Mouse (Mus musculus): ENCODE measurements around the gene Stradb. TPM values are rescaled to one million over a fixed set of nuclear protein-coding genes. Genes with fewer than 3 reads are reported as not detected.

Gene Stradb
- polyA plus RNA-seq, 1 experiment from 2014 or later: 17.4 TPM

GRCm38 (mm10) chr1:58984586-58984985, 11.3 kb downstream of the Stradb start:
- Histone ChIP-seq H3K36me3 (ENCODE audit: control insufficient read depth, insufficient read depth, low read length) (no peaks in the 10 kb centered on the region; the same call in 1 of the 2 replicates), H3K4me2 (replicated peaks; ENCODE audit: low read depth) (no peak overlapping the region), H3K27ac (replicated peaks) (no peak overlapping the region), H3K9ac (ENCODE audit: low read length) (no peak overlapping the region), H3K4me3 (ENCODE audit: low read depth, low read length) (no peak overlapping the region), H3K27me3 (ENCODE audit: control insufficient read depth, insufficient read depth, low read length) (no peaks in the 10 kb centered on the region), H3K9me3 (ENCODE audit: control insufficient read depth, low read length) (no peaks in the 10 kb centered on the region), H3K4me1 (replicated peaks; ENCODE audit: control insufficient read depth, insufficient read depth) (no peaks in the 10 kb centered on the region)
- no peak for TF ChIP-seq CTCF (IDR thresholded peaks at IDR 0.05; ENCODE audit: low read depth)
- TF ChIP-seq EP300 (optimal IDR thresholded peaks at IDR 0.05): no peak
- DNase-seq (ENCODE audit: low spot score) (no peak), ATAC-seq (ENCODE audit: low FRiP score, low TSS enrichment) (no peak)
- 87% methylated on average over 5 of the region's 5 CpGs for WGBS

DNA sequence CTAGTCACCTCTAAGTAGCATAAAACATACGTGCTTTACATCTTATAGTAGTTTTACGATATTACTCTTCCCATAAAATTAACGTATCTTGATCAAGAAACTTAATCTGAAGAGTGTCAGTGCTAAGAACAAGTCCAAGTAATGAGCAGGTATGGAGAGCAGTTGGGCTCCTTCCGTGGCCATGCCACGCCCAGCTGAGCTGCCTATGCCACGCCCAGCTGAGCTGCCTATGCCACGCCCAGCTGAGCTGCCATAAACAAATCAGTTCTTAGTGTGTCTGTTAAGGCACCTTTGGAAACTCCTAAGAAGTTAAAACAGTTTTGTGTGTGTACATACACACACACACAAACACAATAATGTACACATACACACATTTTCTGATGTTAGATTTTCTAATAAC, 19.8 kb downstream of the Stradb start:
- Histone ChIP-seq H3K9ac (ENCODE audit: low read length) (no peak overlapping the region), H3K4me3 (ENCODE audit: low read depth, low read length) (no peak overlapping the region), H3K4me2 (replicated peaks; ENCODE audit: low read depth) (no peak overlapping the region), H3K36me3 (ENCODE audit: control insufficient read depth, insufficient read depth, low read length) (peaks cover 11% of the 10 kb centered on the region), H3K27ac (replicated peaks) (no peak overlapping the region), H3K9me3 (ENCODE audit: control insufficient read depth, low read length) (no peaks in the 10 kb centered on the region), H3K27me3 (ENCODE audit: control insufficient read depth, insufficient read depth, low read length) (no peaks in the 10 kb centered on the region), H3K4me1 (replicated peaks; ENCODE audit: control insufficient read depth, insufficient read depth) (no peaks in the 10 kb centered on the region)
- ATAC-seq (ENCODE audit: low FRiP score, low TSS enrichment) (peak; percentile 60; the same call in 1 of the 2 replicates), DNase-seq (ENCODE audit: low spot score) (peak; percentile 25)
- 81% methylated on average over 7 of the region's 7 CpGs for WGBS
- TF ChIP-seq CTCF (IDR thresholded peaks at IDR 0.05; ENCODE audit: low read depth): no peak
- TF ChIP-seq EP300 (optimal IDR thresholded peaks at IDR 0.05): no peak

- Histone ChIP-seq H3K27me3 (ENCODE audit: control insufficient read depth, insufficient read depth, low read length) (no peaks in the 10 kb centered on the region), H3K9me3 (ENCODE audit: control insufficient read depth, low read length) (no peaks in the 10 kb centered on the region), H3K4me2 (replicated peaks; ENCODE audit: low read depth) (no peak overlapping the region), H3K4me1 (replicated peaks; ENCODE audit: control insufficient read depth, insufficient read depth) (no peaks in the 10 kb centered on the region), H3K36me3 (ENCODE audit: control insufficient read depth, insufficient read depth, low read length) (peaks cover 11% of the 10 kb centered on the region), H3K9ac (ENCODE audit: low read length) (no peak overlapping the region), H3K27ac (replicated peaks) (no peak overlapping the region), H3K4me3 (ENCODE audit: low read depth, low read length) (no peak overlapping the region)
- ATAC-seq (ENCODE audit: low FRiP score, low TSS enrichment): no peak
- WGBS: 15% methylated on average over 1 of the region's 1 CpGs
- DNase-seq (ENCODE audit: low spot score): no peak
- TF ChIP-seq CTCF (IDR thresholded peaks at IDR 0.05; ENCODE audit: low read depth) (peak; percentile 54), EP300 (optimal IDR thresholded peaks at IDR 0.05) (no peak)
Measured at GRCm38 (mm10) chr1:58993723-58994122, 20.4 kb downstream of the Stradb start.

DNA sequence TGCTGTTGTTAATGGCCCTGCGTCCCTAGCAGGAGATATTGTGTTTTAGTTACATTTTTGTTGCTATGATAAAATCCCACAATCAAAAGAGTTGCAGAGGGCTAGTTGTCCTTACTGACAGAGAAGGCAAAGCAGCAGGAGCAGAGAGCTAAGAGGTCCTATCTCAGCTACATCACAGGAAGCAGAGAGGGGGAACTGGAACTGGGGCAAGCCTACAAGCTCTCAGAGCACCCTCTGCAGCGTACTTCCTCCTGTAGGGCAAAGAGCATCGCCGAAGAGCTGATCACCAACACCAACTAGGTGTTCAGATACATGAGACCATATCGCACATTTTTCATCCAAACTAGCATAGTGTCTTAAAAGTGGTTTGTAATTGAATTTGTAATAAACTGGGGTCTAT, 22.0 kb downstream of the Stradb start:
- Histone ChIP-seq H3K27me3 (ENCODE audit: control insufficient read depth, insufficient read depth, low read length) (no peaks in the 10 kb centered on the region), H3K36me3 (ENCODE audit: control insufficient read depth, insufficient read depth, low read length) (peaks cover 11% of the 10 kb centered on the region), H3K4me3 (ENCODE audit: low read depth, low read length) (no peak overlapping the region), H3K27ac (replicated peaks) (no peak overlapping the region), H3K4me1 (replicated peaks; ENCODE audit: control insufficient read depth, insufficient read depth) (no peaks in the 10 kb centered on the region), H3K9me3 (ENCODE audit: control insufficient read depth, low read length) (no peaks in the 10 kb centered on the region), H3K4me2 (replicated peaks; ENCODE audit: low read depth) (no peak overlapping the region), H3K9ac (ENCODE audit: low read length) (no peak overlapping the region)
- 87% methylated on average over 5 of the region's 5 CpGs for WGBS
- ATAC-seq (ENCODE audit: low FRiP score, low TSS enrichment) (no peak), DNase-seq (ENCODE audit: low spot score) (no peak)
- TF ChIP-seq EP300 (optimal IDR thresholded peaks at IDR 0.05): no peak
- no peak for TF ChIP-seq CTCF (IDR thresholded peaks at IDR 0.05; ENCODE audit: low read depth)

DNA sequence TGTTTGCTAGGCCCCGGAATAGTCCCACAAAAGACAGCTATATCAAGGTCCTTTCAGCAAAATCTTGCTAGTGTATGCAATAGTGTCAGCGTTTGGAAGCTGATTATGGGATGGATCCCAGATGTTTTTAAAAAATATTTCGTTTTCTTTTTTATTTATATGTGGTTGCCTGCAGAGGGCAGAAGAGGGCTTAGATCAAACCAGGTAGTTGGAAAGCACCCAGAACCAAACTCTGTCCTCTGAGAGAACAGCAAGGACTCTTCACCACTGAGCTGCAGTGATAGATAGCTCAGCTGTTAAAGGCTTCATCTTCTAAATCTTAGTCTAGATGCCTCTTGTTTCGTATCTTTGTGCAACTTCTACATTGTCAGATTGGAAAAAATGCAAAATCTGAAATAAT, 35.9 kb downstream of the Stradb start:
- Histone ChIP-seq H3K4me2 (replicated peaks; ENCODE audit: low read depth) (no peak overlapping the region), H3K36me3 (ENCODE audit: control insufficient read depth, insufficient read depth, low read length) (no peaks in the 10 kb centered on the region), H3K27ac (replicated peaks) (no peak overlapping the region), H3K9ac (ENCODE audit: low read length) (no peak overlapping the region), H3K4me1 (replicated peaks; ENCODE audit: control insufficient read depth, insufficient read depth) (no peaks in the 10 kb centered on the region), H3K27me3 (ENCODE audit: control insufficient read depth, insufficient read depth, low read length) (no peaks in the 10 kb centered on the region), H3K9me3 (ENCODE audit: control insufficient read depth, low read length) (no peaks in the 10 kb centered on the region), H3K4me3 (ENCODE audit: low read depth, low read length) (no peak overlapping the region)
- no peak for ATAC-seq (ENCODE audit: low FRiP score, low TSS enrichment)
- no peak for DNase-seq (ENCODE audit: low spot score)
- TF ChIP-seq EP300 (optimal IDR thresholded peaks at IDR 0.05) (no peak), CTCF (IDR thresholded peaks at IDR 0.05; ENCODE audit: low read depth) (peak; percentile 63)
- WGBS: 22% methylated on average over 4 of the region's 4 CpGs

DNA sequence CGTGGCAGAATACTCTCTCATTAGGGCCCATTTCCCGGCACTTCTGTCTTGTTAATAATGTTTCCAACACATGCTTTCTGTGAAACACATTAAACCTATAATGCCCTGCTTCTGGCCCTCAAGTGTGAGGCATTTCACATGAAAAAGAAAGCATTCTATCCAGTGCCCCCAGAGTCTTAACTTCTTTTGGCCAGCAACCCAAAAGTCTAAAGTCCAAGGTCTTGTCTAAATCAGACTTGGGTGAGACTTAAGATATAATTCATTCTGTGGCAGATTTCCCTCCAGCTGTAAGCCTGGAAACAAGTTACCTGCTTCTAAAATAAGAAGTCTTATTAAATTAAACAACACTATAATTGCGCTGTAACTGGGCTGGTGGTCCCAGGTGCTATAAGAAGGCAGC, 48.2 kb downstream of the Stradb start:
- Histone ChIP-seq H3K9ac (ENCODE audit: low read length) (no peak overlapping the region), H3K4me2 (replicated peaks; ENCODE audit: low read depth) (no peak overlapping the region), H3K27me3 (ENCODE audit: control insufficient read depth, insufficient read depth, low read length) (no peaks in the 10 kb centered on the region), H3K9me3 (ENCODE audit: control insufficient read depth, low read length) (no peaks in the 10 kb centered on the region), H3K4me3 (ENCODE audit: low read depth, low read length) (no peak overlapping the region), H3K27ac (replicated peaks) (no peak overlapping the region), H3K4me1 (replicated peaks; ENCODE audit: control insufficient read depth, insufficient read depth) (no peaks in the 10 kb centered on the region), H3K36me3 (ENCODE audit: control insufficient read depth, insufficient read depth, low read length) (no peaks in the 10 kb centered on the region)
- TF ChIP-seq EP300 (optimal IDR thresholded peaks at IDR 0.05): no peak
- no peak for TF ChIP-seq CTCF (IDR thresholded peaks at IDR 0.05; ENCODE audit: low read depth)
- no peak for ATAC-seq (ENCODE audit: low FRiP score, low TSS enrichment)
- DNase-seq (ENCODE audit: low spot score): no peak
- 48% methylated on average over 3 of the region's 3 CpGs for WGBS

All from stomach, postnatal 0 days (tissue).